7 mouse cellular contexts compared by ENCODE assay signal in genomic region chr5:111055507-111055906, GRCm38 (mm10).
DNase-seq lines count a peak whose midpoint lies in the region; ATAC-seq and TF ChIP-seq lines count a peak whose summit lies in the region.

No protein-coding gene starts in this region.

- TF ChIP-seq CTCF in lung, adult 2 months (IDR thresholded peaks at IDR 0.05; ENCODE audit: insufficient read depth, low read length), result no peak
- TF ChIP-seq CTCF in hindbrain, postnatal 0 days (IDR thresholded peaks at IDR 0.05; ENCODE audit: low read depth), result no peak

- no peaks in the 10 kb centered on the region for H3K36me3 ChIP-seq in embryonic facial prominence, embryonic 14.5 days (ENCODE audit: control insufficient read depth, insufficient read depth, low read length)
- no peaks in the 10 kb centered on the region for H3K36me3 ChIP-seq in hindbrain, postnatal 0 days (ENCODE audit: insufficient read depth, low read length)

- H3K9ac ChIP-seq in embryonic facial prominence, embryonic 14.5 days (ENCODE audit: low read depth, low read length), result 0 out of 2 replicates have a peak overlapping the region, but pooled peaks have one; percentile 22
- no peak overlapping the region; the same call in 1 of the 2 replicates for H3K9ac ChIP-seq in hindbrain, postnatal 0 days (replicated peaks; ENCODE audit: low read length)

- peak overlapping the region; percentile 30 for H3K4me3 ChIP-seq in lung, adult 2 months (replicated peaks; ENCODE audit: extremely low read depth, low read depth, low read length)
- no peak overlapping the region for H3K4me3 ChIP-seq in embryonic facial prominence, embryonic 14.5 days (ENCODE audit: low read depth, low read length)
- 0 out of 2 replicates have a peak overlapping the region, but pooled peaks have one; percentile 4 for H3K4me3 ChIP-seq in hindbrain, postnatal 0 days (ENCODE audit: low read length)

- H3K4me2 ChIP-seq in embryonic facial prominence, embryonic 14.5 days (ENCODE audit: low read depth, low read length), result peak overlapping the region; percentile 35
- peak overlapping the region; percentile 43 for H3K4me2 ChIP-seq in hindbrain, postnatal 0 days (ENCODE audit: low read depth, low read length)

- H3K27ac ChIP-seq in embryonic facial prominence, embryonic 14.5 days (replicated peaks; ENCODE audit: low read depth, low read length), result peak overlapping the region; percentile 58
- H3K27ac ChIP-seq in hindbrain, postnatal 0 days, result peak overlapping the region; percentile 70

- no peak for ATAC-seq in embryonic facial prominence, embryonic 14.5 days (ENCODE audit: low read depth)
- no peak for ATAC-seq in hindbrain, postnatal 0 days

- TF ChIP-seq POLR2A in lung, adult 2 months (IDR thresholded peaks at IDR 0.05; ENCODE audit: borderline replicate concordance, extremely low read depth, low read depth, low read length), result no peak

- DNase-seq in lung, adult 2 months, result no peak
- no peak for DNase-seq in lung, postnatal 4 days
- DNase-seq in embryonic facial prominence, embryonic 14.5 days (ENCODE audit: low spot score), result peak; percentile 64
- DNase-seq in hindbrain, postnatal 0 days (ENCODE audit: low spot score), result no peak
- peak; percentile 63 for DNase-seq in skeletal muscle tissue, adult 2 months (ENCODE audit: low read depth, low spot score)
- DNase-seq in ovary, adult 18-20 months (ENCODE audit: low spot score), result no peak
- DNase-seq in thymus, postnatal 0 days (ENCODE audit: low spot score), result no peak

- 36% methylated on average over 8 of the region's 8 CpGs for WGBS in lung, adult 2 months
- WGBS in embryonic facial prominence, embryonic 14.5 days, result 48% methylated on average over 8 of the region's 8 CpGs
- WGBS in hindbrain, postnatal 0 days, result 31% methylated on average over 8 of the region's 8 CpGs

- H3K9me3 ChIP-seq in embryonic facial prominence, embryonic 14.5 days (ENCODE audit: control insufficient read depth, low read length), result no peaks in the 10 kb centered on the region
- no peaks in the 10 kb centered on the region for H3K9me3 ChIP-seq in hindbrain, postnatal 0 days (ENCODE audit: low read length)

- H3K4me1 ChIP-seq in lung, adult 2 months (ENCODE audit: control insufficient read depth, insufficient read depth, low read length), result peaks cover 17% of the 10 kb centered on the region
- H3K4me1 ChIP-seq in embryonic facial prominence, embryonic 14.5 days (ENCODE audit: control insufficient read depth, insufficient read depth, low read length), result peaks cover 65% of the 10 kb centered on the region
- peaks cover 50% of the 10 kb centered on the region for H3K4me1 ChIP-seq in hindbrain, postnatal 0 days (ENCODE audit: insufficient read depth, low read length)

- H3K27me3 ChIP-seq in embryonic facial prominence, embryonic 14.5 days (replicated peaks; ENCODE audit: control insufficient read depth, insufficient read depth, low read length), result no peaks in the 10 kb centered on the region
- H3K27me3 ChIP-seq in hindbrain, postnatal 0 days (ENCODE audit: insufficient read depth, low read length), result no peaks in the 10 kb centered on the region

Comparison
In these comparisons a context has a peak if more than half of its experiments do, and no peak if none do; other contexts are left out.
1. DNase-seq: peak in embryonic facial prominence, embryonic 14.5 days (single experiment) and skeletal muscle tissue, adult 2 months (single experiment); none in lung, adult 2 months (single experiment), lung, postnatal 4 days (0 of 2), hindbrain, postnatal 0 days (single experiment), ovary, adult 18-20 months (single experiment) and thymus, postnatal 0 days (single experiment).